Mouse (Mus musculus) heart, postnatal 0 days (tissue): ENCODE results near the gene Trappc12.

Experiments
- CTCF ChIP-seq: IDR thresholded peaks from 2 replicates; pipeline ENCODE4 v1.5.1; 2016; ENCODE audit warnings: antibody characterized with exemption, control low read depth, low read depth
- EP300 ChIP-seq: IDR thresholded peaks from 2 replicates; pipeline ENCODE4 v1.6.1; 2016; ENCODE audit warnings: antibody characterized with exemption, low read depth

DNA sequence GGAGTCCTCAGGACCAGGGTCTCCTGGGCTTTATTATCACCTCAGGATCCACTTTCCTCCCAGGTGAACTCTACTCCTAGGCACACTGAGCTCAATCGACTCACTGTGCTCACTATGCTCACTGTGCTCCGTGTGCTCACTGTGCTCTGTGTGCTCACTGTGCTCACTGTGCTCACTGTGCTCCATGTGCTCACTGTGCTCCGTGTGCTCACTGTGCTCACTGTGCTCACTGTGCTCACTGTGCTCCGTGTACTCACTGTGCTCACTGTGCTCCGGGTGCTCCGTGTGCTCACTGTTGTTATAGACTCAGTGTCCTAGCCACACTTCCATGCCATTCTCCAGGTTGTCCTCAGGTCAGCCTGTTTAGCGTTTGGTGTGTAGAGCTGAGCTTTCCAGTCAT, 19.7 kb upstream of the Trappc12 start:
- TF ChIP-seq EP300, result no peak
- no peak for TF ChIP-seq CTCF
